ENCODE assay signal across 22 mouse cellular contexts in the genomic region with DNA sequence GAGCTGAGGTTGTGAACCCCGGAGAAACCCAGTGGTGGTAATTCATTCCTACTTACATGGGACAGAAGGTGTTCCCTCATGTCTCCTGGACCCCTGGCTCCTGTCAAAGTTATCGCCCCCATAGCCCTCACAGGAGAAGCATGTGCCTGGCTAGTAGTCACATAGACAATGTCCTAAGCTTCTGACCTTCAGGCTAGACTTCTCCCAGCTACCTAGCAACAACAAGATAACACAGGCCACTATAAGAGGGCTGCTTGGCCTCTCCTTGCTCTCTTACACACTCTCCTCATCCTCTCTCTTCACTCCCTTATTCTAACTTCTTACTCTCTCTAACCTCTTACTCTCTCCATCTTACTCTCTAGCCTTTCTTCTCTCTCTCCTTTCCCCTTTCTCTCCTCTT. TPM values are rescaled to one million over a fixed set of nuclear protein-coding genes. Genes with fewer than 3 reads are reported as not detected.
DNase-seq lines count a peak whose midpoint lies in the region; ATAC-seq and TF ChIP-seq lines count a peak whose summit lies in the region.
"Had no signal": no experiment of that assay in that cellular context is flagged by ENCODE, and none has a peak within 500 bp of the region (broad histone marks: within the 10 kb centered on the region; RNA-seq: fewer than 3 reads in every experiment).

No protein-coding gene starts in this region.

- no peaks in the 10 kb centered on the region for H3K27me3 ChIP-seq in heart, embryonic 10.5 days (ENCODE audit: insufficient read depth, poor library complexity, severe bottlenecking)
- no peaks in the 10 kb centered on the region for H3K27me3 ChIP-seq in heart, adult 2 months (ENCODE audit: control insufficient read depth, insufficient read depth, low read length)
- H3K27me3 ChIP-seq in liver, embryonic 11.5 days (replicated peaks; ENCODE audit: control insufficient read depth, insufficient read depth, low read length), result no peaks in the 10 kb centered on the region
- H3K27me3 ChIP-seq in liver, postnatal 0 days (ENCODE audit: insufficient read depth, low read length), result no peaks in the 10 kb centered on the region
- no peaks in the 10 kb centered on the region for H3K27me3 ChIP-seq in midbrain, embryonic 12.5 days
- H3K27me3 ChIP-seq in midbrain, embryonic 14.5 days (ENCODE audit: control insufficient read depth, insufficient read depth, low read length), result no peaks in the 10 kb centered on the region
- H3K27me3 ChIP-seq: forebrain, embryonic 12.5 days; neural tube, embryonic 13.5 days had no signal

- WGBS in heart, embryonic 10.5 days, result 61% methylated on average over 2 of the region's 2 CpGs
- WGBS in heart, adult 2 months, result 74% methylated on average over 2 of the region's 2 CpGs
- 60% methylated on average over 2 of the region's 2 CpGs for WGBS in liver, embryonic 11.5 days
- WGBS in liver, postnatal 0 days (ENCODE audit: insufficient replicate concordance), result 79% methylated on average over 2 of the region's 2 CpGs
- WGBS in midbrain, embryonic 12.5 days, result 64% methylated on average over 2 of the region's 2 CpGs
- WGBS in midbrain, embryonic 14.5 days, result 59% methylated on average over 2 of the region's 2 CpGs

- TF ChIP-seq CTCF in heart, adult 2 months (IDR thresholded peaks at IDR 0.05), result no peak
- TF ChIP-seq CTCF in liver, postnatal 0 days (IDR thresholded peaks at IDR 0.05; ENCODE audit: low read depth), result no peak

- intact Hi-C loops in heart, adult 2 months (cut with DNase I), result no loop called here

- no peak overlapping the region for H3K9ac ChIP-seq in heart, adult 2 months (ENCODE audit: low read depth, low read length)
- no peak overlapping the region for H3K9ac ChIP-seq in liver, embryonic 11.5 days (ENCODE audit: low read depth, low read length)
- H3K9ac ChIP-seq in liver, postnatal 0 days (replicated peaks), result no peak overlapping the region
- H3K9ac ChIP-seq in midbrain, embryonic 12.5 days (replicated peaks), result no peak overlapping the region
- H3K9ac ChIP-seq in midbrain, embryonic 14.5 days (replicated peaks; ENCODE audit: low read length), result no peak overlapping the region
- H3K9ac ChIP-seq: forebrain, embryonic 12.5 days; forebrain, postnatal 0 days; hindbrain, embryonic 14.5 days; neural tube, embryonic 13.5 days had no signal

- ATAC-seq in liver, embryonic 11.5 days (replicated peaks; ENCODE audit: low FRiP score), result peak; percentile 44; the same call in 1 of the 2 replicates
- no peak for ATAC-seq in liver, postnatal 0 days
- no peak for ATAC-seq in midbrain, embryonic 12.5 days (ENCODE audit: low FRiP score, low read depth)
- ATAC-seq in midbrain, embryonic 14.5 days (ENCODE audit: low FRiP score, low TSS enrichment), result no peak
- ATAC-seq: forebrain, postnatal 0 days; intestine, postnatal 0 days had no signal

- H3K36me3 ChIP-seq in heart, embryonic 10.5 days, result peaks cover 8% of the 10 kb centered on the region
- peaks cover 16% of the 10 kb centered on the region for H3K36me3 ChIP-seq in heart, adult 2 months (ENCODE audit: control insufficient read depth, insufficient read depth, low read length)
- no peaks in the 10 kb centered on the region; the same call in 1 of the 2 replicates for H3K36me3 ChIP-seq in liver, embryonic 11.5 days (ENCODE audit: control insufficient read depth, insufficient read depth, low read length)
- peaks cover 4% of the 10 kb centered on the region; the same call in 1 of the 2 replicates for H3K36me3 ChIP-seq in liver, postnatal 0 days (replicated peaks; ENCODE audit: insufficient read depth, low read length)
- H3K36me3 ChIP-seq in midbrain, embryonic 12.5 days, result peaks cover 6% of the 10 kb centered on the region; the same call in 1 of the 2 replicates
- H3K36me3 ChIP-seq in midbrain, embryonic 14.5 days (ENCODE audit: control insufficient read depth, insufficient read depth, low read length), result no peaks in the 10 kb centered on the region

- H3K4me2 ChIP-seq in liver, embryonic 11.5 days, result peak overlapping the region; percentile 55; the same call in 1 of the 2 replicates
- no peak overlapping the region for H3K4me2 ChIP-seq in liver, postnatal 0 days (ENCODE audit: low read depth, low read length)
- 0 out of 2 replicates have a peak overlapping the region, but pooled peaks have one; percentile 11 for H3K4me2 ChIP-seq in midbrain, embryonic 12.5 days (replicated peaks)
- no peak overlapping the region for H3K4me2 ChIP-seq in midbrain, embryonic 14.5 days (ENCODE audit: low read length)
- H3K4me2 ChIP-seq: forebrain, embryonic 12.5 days; hindbrain, embryonic 14.5 days; neural tube, embryonic 13.5 days had no signal

- no peak for TF ChIP-seq POLR2A in heart, adult 2 months (IDR thresholded peaks at IDR 0.05; ENCODE audit: insufficient read depth, low read depth, low read length)

- TF ChIP-seq EP300 in heart, adult 2 months (IDR thresholded peaks at IDR 0.05; ENCODE audit: insufficient read depth, low read depth, low read length), result no peak
- no peak for TF ChIP-seq EP300 in liver, postnatal 0 days (IDR thresholded peaks at IDR 0.05; ENCODE audit: low read depth)

- peaks cover 17% of the 10 kb centered on the region for H3K79me2 ChIP-seq in heart, adult 2 months (replicated peaks; ENCODE audit: control insufficient read depth, insufficient read depth, low read length)

- no peak for DNase-seq in heart, embryonic 10.5 days (ENCODE audit: low spot score)
- no peak for DNase-seq in heart, adult 2 months
- no peak for DNase-seq in liver, embryonic 11.5 days (ENCODE audit: low spot score)
- DNase-seq in liver, postnatal 0 days, result no peak
- no peak for DNase-seq in midbrain, embryonic 14.5 days
- no peak for DNase-seq in layer of hippocampus, adult 9-10 months (ENCODE audit: low spot score)
- DNase-seq: adrenal gland, adult 8-10 months; cerebellum, adult 2 months; cerebellum, postnatal 14 days; forebrain, postnatal 0 days; kidney, postnatal 14 days; lung, adult 2 months; lung, postnatal 10 days; thymus, adult 2 months; thymus, postnatal 36 days had no signal

- peak overlapping the region; percentile 79 for H3K27ac ChIP-seq in heart, embryonic 10.5 days
- no peak overlapping the region for H3K27ac ChIP-seq in heart, adult 2 months
- H3K27ac ChIP-seq in liver, embryonic 11.5 days (ENCODE audit: low read depth, low read length), result 0 out of 2 replicates have a peak overlapping the region, but pooled peaks have one; percentile 16
- H3K27ac ChIP-seq in liver, postnatal 0 days (ENCODE audit: low read depth), result no peak overlapping the region
- peak overlapping the region; percentile 65; the same call in 1 of the 2 replicates for H3K27ac ChIP-seq in midbrain, embryonic 12.5 days (replicated peaks)
- no peak overlapping the region for H3K27ac ChIP-seq in midbrain, embryonic 14.5 days (replicated peaks; ENCODE audit: low read depth, low read length)
- H3K27ac ChIP-seq: forebrain, embryonic 12.5 days; hindbrain, embryonic 14.5 days; macrophage; neural tube, embryonic 13.5 days had no signal

- no peaks in the 10 kb centered on the region for H3K9me3 ChIP-seq in heart, embryonic 10.5 days
- H3K9me3 ChIP-seq in liver, embryonic 11.5 days (ENCODE audit: control insufficient read depth, low read length), result no peaks in the 10 kb centered on the region
- no peaks in the 10 kb centered on the region for H3K9me3 ChIP-seq in liver, postnatal 0 days (ENCODE audit: low read length)
- H3K9me3 ChIP-seq in midbrain, embryonic 12.5 days, result no peaks in the 10 kb centered on the region
- no peaks in the 10 kb centered on the region for H3K9me3 ChIP-seq in midbrain, embryonic 14.5 days (ENCODE audit: control insufficient read depth, low read length)
- H3K9me3 ChIP-seq: forebrain, embryonic 12.5 days; G1E; neural tube, embryonic 13.5 days had no signal

- H3K4me3 ChIP-seq in heart, embryonic 10.5 days, result peak overlapping the region; percentile 24
- H3K4me3 ChIP-seq in heart, adult 2 months, result no peak overlapping the region
- no peak overlapping the region for H3K4me3 ChIP-seq in liver, embryonic 11.5 days (ENCODE audit: low read depth, low read length)
- H3K4me3 ChIP-seq in liver, postnatal 0 days (ENCODE audit: low read depth, low read length), result no peak overlapping the region
- no peak overlapping the region for H3K4me3 ChIP-seq in midbrain, embryonic 12.5 days
- H3K4me3 ChIP-seq in midbrain, embryonic 14.5 days (replicated peaks; ENCODE audit: low read depth, low read length), result no peak overlapping the region
- H3K4me3 ChIP-seq: forebrain, embryonic 12.5 days; neural tube, embryonic 13.5 days had no signal

- peaks cover 28% of the 10 kb centered on the region for H3K4me1 ChIP-seq in heart, embryonic 10.5 days
- H3K4me1 ChIP-seq in heart, adult 2 months (ENCODE audit: control insufficient read depth, insufficient read depth, low read length), result peaks cover 12% of the 10 kb centered on the region
- peaks cover 30% of the 10 kb centered on the region for H3K4me1 ChIP-seq in liver, embryonic 11.5 days (replicated peaks; ENCODE audit: control insufficient read depth, insufficient read depth, low read length)
- peaks cover 23% of the 10 kb centered on the region for H3K4me1 ChIP-seq in liver, postnatal 0 days (ENCODE audit: insufficient read depth)
- H3K4me1 ChIP-seq in midbrain, embryonic 12.5 days, result peaks cover 9% of the 10 kb centered on the region
- no peaks in the 10 kb centered on the region; the same call in 1 of the 2 replicates for H3K4me1 ChIP-seq in midbrain, embryonic 14.5 days (ENCODE audit: control insufficient read depth, insufficient read depth, low read length)

RNA-seq across cellular contexts. Expression of gene Brd4, which starts 27.1 kb away (rescaled TPM):
- 73.1 and 105 TPM in 2 replicates for polyA plus RNA-seq in heart, embryonic 10.5 days (2016; fragmentation: Nextera tagmentation; extraction: Ambion mirVana)
- 10 to 100 TPM; 53.3 to 55.6 TPM for total RNA-seq in heart, adult 2 months (2021)
- 16.5 and 21.7 TPM in 2 replicates for polyA plus RNA-seq in heart, adult 2 months (2012; rRNA removed)
- polyA plus RNA-seq in liver, embryonic 11.5 days (2014; fragmentation: Nextera tagmentation; extraction: Ambion mirVana), result 84.6 and 97.6 TPM in 2 replicates
- polyA plus RNA-seq in liver, postnatal 0 days (2015; fragmentation: Nextera tagmentation; extraction: Ambion mirVana), result 20.2 and 20.7 TPM in 2 replicates
- 108 and 116 TPM in 2 replicates for polyA plus RNA-seq in midbrain, embryonic 12.5 days (2016; fragmentation: Nextera tagmentation; extraction: Ambion mirVana)
- polyA plus RNA-seq in midbrain, embryonic 14.5 days (2014; fragmentation: Nextera tagmentation; extraction: Ambion mirVana), result 72.5 and 101 TPM in 2 replicates

Comparison
In these comparisons a context has a peak if more than half of its experiments do, and no peak if none do; other contexts are left out.
1. H3K27ac ChIP-seq: peak in heart, embryonic 10.5 days (single experiment), liver, embryonic 11.5 days (single experiment) and midbrain, embryonic 12.5 days (single experiment); none in heart, adult 2 months (single experiment), liver, postnatal 0 days (single experiment) and midbrain, embryonic 14.5 days (single experiment).
2. H3K4me2 ChIP-seq: peak in liver, embryonic 11.5 days (single experiment) and midbrain, embryonic 12.5 days (single experiment); none in liver, postnatal 0 days (single experiment) and midbrain, embryonic 14.5 days (single experiment).